Mouse (Mus musculus): ENCODE measurements at regions not wholly inside any gene's neighbourhood (a gene's known extent, or its start where the extent isn't known, plus 50 kb on each side); places are given as distances from the start of the nearest gene placed in this dataset.

GRCm38 (mm10) chr4:55716161-55716651, 183.9 kb upstream of the Klf4 start:
- Histone ChIP-seq H3K9ac (ENCODE audit: low read length) (no peak overlapping the region), H3K4me2 (ENCODE audit: low read depth) (no peak overlapping the region), H3K4me3 (ENCODE audit: low read depth, low read length) (no peak overlapping the region), H3K9me3 (ENCODE audit: control insufficient read depth, low read length) (no peaks in the 10 kb centered on the region), H3K36me3 (ENCODE audit: control insufficient read depth, insufficient read depth, low read length) (no peaks in the 10 kb centered on the region), H3K4me1 (ENCODE audit: control insufficient read depth, insufficient read depth, low read length) (no peaks in the 10 kb centered on the region), H3K27ac (ENCODE audit: low read depth, low read length) (no peak overlapping the region), H3K27me3 (ENCODE audit: control insufficient read depth, insufficient read depth, low read length) (no peaks in the 10 kb centered on the region)
- 83% methylated on average over 5 of the region's 5 CpGs for WGBS
- no peak for DNase-seq (ENCODE audit: low spot score)
- ATAC-seq (ENCODE audit: insufficient read depth, low FRiP score, low TSS enrichment), result no peak

DNA sequence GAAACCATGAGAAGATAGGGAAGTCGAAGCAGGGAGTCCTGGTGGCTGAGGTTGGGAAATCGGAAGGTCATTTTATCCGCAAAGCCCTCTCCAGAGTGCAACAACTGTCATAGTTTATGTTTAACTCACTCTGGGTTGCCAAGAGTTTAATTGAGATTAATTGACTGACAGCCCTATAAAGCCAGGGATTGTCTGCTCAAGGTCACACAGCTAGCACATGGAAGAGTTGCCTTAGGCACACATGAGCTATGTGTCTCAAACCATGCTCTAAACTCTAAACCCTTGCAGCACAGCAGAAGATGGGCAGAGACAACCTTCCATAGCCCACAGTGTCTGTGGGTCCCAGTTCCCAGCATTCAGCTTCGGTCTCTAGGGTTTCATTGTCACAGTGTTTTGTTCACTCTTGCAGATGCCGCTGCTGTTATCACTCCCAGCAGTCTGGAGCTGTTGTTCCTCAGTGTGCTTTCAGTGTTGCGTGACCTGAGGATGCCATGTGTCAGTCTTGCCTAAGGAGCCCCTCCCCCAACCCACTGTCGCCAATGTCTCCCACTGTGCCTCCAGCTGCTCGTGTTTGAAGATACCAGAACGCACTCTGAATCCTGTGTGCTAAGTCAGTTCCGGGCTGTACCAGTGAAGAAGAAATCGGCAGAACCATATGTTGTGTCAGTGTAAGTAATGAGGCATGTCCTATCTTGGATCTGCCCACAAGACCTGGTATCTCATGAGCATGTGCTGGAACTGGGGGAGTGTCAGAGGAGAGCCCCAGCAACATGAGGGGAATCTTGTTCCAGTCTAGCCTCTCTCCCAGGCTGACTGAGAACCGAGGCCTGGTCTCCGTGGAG, 179.5 kb upstream of the Klf4 start:
- no peaks in the 10 kb centered on the region for H3K9me3 ChIP-seq (ENCODE audit: control insufficient read depth, low read length)
- peak; percentile 16; the same call in 1 of the 2 replicates for ATAC-seq (ENCODE audit: insufficient read depth, low FRiP score, low TSS enrichment)
- WGBS, result 55% methylated on average over 13 of the region's 13 CpGs
- H3K4me1 ChIP-seq (ENCODE audit: control insufficient read depth, insufficient read depth, low read length), result no peaks in the 10 kb centered on the region
- DNase-seq (ENCODE audit: low spot score), result peak; percentile 28
- H3K9ac ChIP-seq (ENCODE audit: low read length), result no peak overlapping the region
- H3K27ac ChIP-seq (ENCODE audit: low read depth, low read length), result no peak overlapping the region
- H3K27me3 ChIP-seq (ENCODE audit: control insufficient read depth, insufficient read depth, low read length), result no peaks in the 10 kb centered on the region
- H3K4me2 ChIP-seq (ENCODE audit: low read depth), result no peak overlapping the region
- H3K36me3 ChIP-seq (ENCODE audit: control insufficient read depth, insufficient read depth, low read length), result no peaks in the 10 kb centered on the region
- H3K4me3 ChIP-seq (ENCODE audit: low read depth, low read length), result no peak overlapping the region

DNA sequence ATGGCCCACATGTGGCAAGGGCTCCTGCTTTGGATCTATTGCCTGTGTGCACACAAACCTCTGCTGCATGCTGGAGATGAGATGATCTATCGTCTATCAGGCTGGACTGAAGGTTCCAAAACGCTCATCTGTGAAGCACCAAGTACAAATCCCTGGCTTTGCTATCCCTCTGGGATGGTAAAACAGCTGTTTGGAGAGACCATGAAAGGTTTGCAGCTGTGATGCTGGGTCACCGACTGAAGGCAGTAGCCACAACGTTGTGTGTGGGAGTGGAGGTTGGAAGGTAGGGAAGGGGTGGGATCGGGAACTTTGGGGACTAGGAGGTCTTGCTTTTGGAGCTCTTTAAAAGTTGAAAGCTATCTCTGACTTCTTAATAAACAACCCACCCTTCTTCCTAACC, 178.2 kb upstream of the Klf4 start:
- ATAC-seq (ENCODE audit: insufficient read depth, low FRiP score, low TSS enrichment), result no peak
- DNase-seq (ENCODE audit: low spot score), result no peak
- Histone ChIP-seq H3K9me3 (ENCODE audit: control insufficient read depth, low read length) (no peaks in the 10 kb centered on the region), H3K4me2 (ENCODE audit: low read depth) (no peak overlapping the region), H3K27ac (ENCODE audit: low read depth, low read length) (no peak overlapping the region), H3K36me3 (ENCODE audit: control insufficient read depth, insufficient read depth, low read length) (no peaks in the 10 kb centered on the region), H3K27me3 (ENCODE audit: control insufficient read depth, insufficient read depth, low read length) (no peaks in the 10 kb centered on the region), H3K4me1 (ENCODE audit: control insufficient read depth, insufficient read depth, low read length) (no peaks in the 10 kb centered on the region), H3K4me3 (ENCODE audit: low read depth, low read length) (no peak overlapping the region), H3K9ac (ENCODE audit: low read length) (no peak overlapping the region)
- WGBS, result 86% methylated on average over 5 of the region's 5 CpGs

GRCm38 (mm10) chr4:55708808-55709207, 176.5 kb upstream of the Klf4 start:
- Histone ChIP-seq H3K9ac (ENCODE audit: low read length) (no peak overlapping the region), H3K9me3 (ENCODE audit: control insufficient read depth, low read length) (no peaks in the 10 kb centered on the region), H3K4me3 (ENCODE audit: low read depth, low read length) (no peak overlapping the region), H3K36me3 (ENCODE audit: control insufficient read depth, insufficient read depth, low read length) (no peaks in the 10 kb centered on the region), H3K27ac (ENCODE audit: low read depth, low read length) (no peak overlapping the region), H3K27me3 (ENCODE audit: control insufficient read depth, insufficient read depth, low read length) (no peaks in the 10 kb centered on the region), H3K4me2 (ENCODE audit: low read depth) (no peak overlapping the region), H3K4me1 (ENCODE audit: control insufficient read depth, insufficient read depth, low read length) (no peaks in the 10 kb centered on the region)
- no peak for DNase-seq (ENCODE audit: low spot score)
- WGBS, result 82% methylated on average over 2 of the region's 2 CpGs
- no peak for ATAC-seq (ENCODE audit: insufficient read depth, low FRiP score, low TSS enrichment)

DNA sequence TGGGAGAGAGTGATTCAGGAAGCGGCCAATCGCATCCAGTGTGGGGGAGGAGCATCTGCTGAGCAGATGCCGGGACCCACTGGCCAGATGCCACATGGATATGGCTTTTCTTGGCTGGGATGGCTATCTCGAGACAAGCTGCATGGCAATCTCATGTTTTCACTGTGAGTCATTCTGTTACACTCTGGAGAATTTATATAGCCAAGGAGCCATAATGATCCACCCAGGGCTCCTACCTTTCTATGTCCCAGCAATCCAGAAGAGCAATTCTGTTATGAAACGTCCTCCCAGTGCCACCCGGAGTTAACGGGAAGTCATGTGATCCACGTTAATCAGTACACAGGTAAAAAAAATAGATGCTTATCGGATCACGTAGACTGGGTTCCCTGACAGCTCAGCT, 175.7 kb upstream of the Klf4 start:
- ATAC-seq (ENCODE audit: insufficient read depth, low FRiP score, low TSS enrichment) (no peak), DNase-seq (ENCODE audit: low spot score) (no peak)
- H3K27ac ChIP-seq (ENCODE audit: low read depth, low read length), result no peak overlapping the region
- H3K9me3 ChIP-seq (ENCODE audit: control insufficient read depth, low read length), result no peaks in the 10 kb centered on the region
- no peaks in the 10 kb centered on the region for H3K27me3 ChIP-seq (ENCODE audit: control insufficient read depth, insufficient read depth, low read length)
- no peaks in the 10 kb centered on the region for H3K36me3 ChIP-seq (ENCODE audit: control insufficient read depth, insufficient read depth, low read length)
- 86% methylated on average over 10 of the region's 10 CpGs for WGBS
- no peaks in the 10 kb centered on the region for H3K4me1 ChIP-seq (ENCODE audit: control insufficient read depth, insufficient read depth, low read length)
- no peak overlapping the region for H3K9ac ChIP-seq (ENCODE audit: low read length)
- H3K4me3 ChIP-seq (ENCODE audit: low read depth, low read length), result no peak overlapping the region
- H3K4me2 ChIP-seq (ENCODE audit: low read depth), result no peak overlapping the region

- no peaks in the 10 kb centered on the region for H3K4me1 ChIP-seq (ENCODE audit: control insufficient read depth, insufficient read depth, low read length)
- H3K36me3 ChIP-seq (ENCODE audit: control insufficient read depth, insufficient read depth, low read length), result no peaks in the 10 kb centered on the region
- H3K9me3 ChIP-seq (ENCODE audit: control insufficient read depth, low read length), result no peaks in the 10 kb centered on the region
- H3K9ac ChIP-seq (ENCODE audit: low read length), result no peak overlapping the region
- no peaks in the 10 kb centered on the region for H3K27me3 ChIP-seq (ENCODE audit: control insufficient read depth, insufficient read depth, low read length)
- WGBS, result 84% methylated on average over 4 of the region's 4 CpGs
- no peak overlapping the region for H3K4me3 ChIP-seq (ENCODE audit: low read depth, low read length)
- no peak overlapping the region for H3K4me2 ChIP-seq (ENCODE audit: low read depth)
- DNase-seq (ENCODE audit: low spot score) (no peak), ATAC-seq (ENCODE audit: insufficient read depth, low FRiP score, low TSS enrichment) (no peak)
- H3K27ac ChIP-seq (ENCODE audit: low read depth, low read length), result no peak overlapping the region
Observed at GRCm38 (mm10) chr4:55704921-55705320, 172.7 kb upstream of the Klf4 start.

DNA sequence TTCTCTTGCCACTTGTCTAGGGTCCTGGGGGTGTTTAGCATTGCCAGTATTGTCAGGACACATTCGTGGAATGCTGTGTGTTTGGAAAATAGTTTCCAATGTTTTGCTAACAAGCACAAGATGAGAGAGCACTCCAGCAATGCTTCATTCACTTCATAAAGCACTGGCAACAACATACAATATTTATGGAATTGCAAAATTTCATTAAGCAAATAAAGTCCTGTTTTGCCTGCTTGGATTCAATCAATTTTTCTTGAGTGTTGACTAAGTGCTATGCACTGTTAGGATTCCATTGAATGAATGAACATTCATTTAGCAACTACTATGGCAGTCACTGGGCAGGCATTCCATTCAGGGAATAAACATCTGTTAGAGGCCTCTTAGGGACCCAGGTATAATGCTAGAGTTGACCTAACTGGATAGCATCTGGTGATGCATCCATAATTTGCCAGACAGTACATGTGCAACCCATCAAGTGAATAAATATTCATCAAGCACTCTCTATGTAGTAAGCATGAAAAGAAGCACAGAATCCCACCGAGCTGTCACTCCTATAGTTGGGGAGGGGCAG, 171.2 kb upstream of the Klf4 start:
- 86% methylated on average over 2 of the region's 2 CpGs for WGBS
- no peaks in the 10 kb centered on the region for H3K36me3 ChIP-seq (ENCODE audit: control insufficient read depth, insufficient read depth, low read length)
- H3K27ac ChIP-seq (ENCODE audit: low read depth, low read length), result no peak overlapping the region
- no peak for DNase-seq (ENCODE audit: low spot score)
- no peak overlapping the region for H3K4me3 ChIP-seq (ENCODE audit: low read depth, low read length)
- no peaks in the 10 kb centered on the region for H3K9me3 ChIP-seq (ENCODE audit: control insufficient read depth, low read length)
- no peak overlapping the region for H3K9ac ChIP-seq (ENCODE audit: low read length)
- H3K4me2 ChIP-seq (ENCODE audit: low read depth), result no peak overlapping the region
- no peaks in the 10 kb centered on the region for H3K27me3 ChIP-seq (ENCODE audit: control insufficient read depth, insufficient read depth, low read length)
- no peak for ATAC-seq (ENCODE audit: insufficient read depth, low FRiP score, low TSS enrichment)
- H3K4me1 ChIP-seq (ENCODE audit: control insufficient read depth, insufficient read depth, low read length), result no peaks in the 10 kb centered on the region

DNA sequence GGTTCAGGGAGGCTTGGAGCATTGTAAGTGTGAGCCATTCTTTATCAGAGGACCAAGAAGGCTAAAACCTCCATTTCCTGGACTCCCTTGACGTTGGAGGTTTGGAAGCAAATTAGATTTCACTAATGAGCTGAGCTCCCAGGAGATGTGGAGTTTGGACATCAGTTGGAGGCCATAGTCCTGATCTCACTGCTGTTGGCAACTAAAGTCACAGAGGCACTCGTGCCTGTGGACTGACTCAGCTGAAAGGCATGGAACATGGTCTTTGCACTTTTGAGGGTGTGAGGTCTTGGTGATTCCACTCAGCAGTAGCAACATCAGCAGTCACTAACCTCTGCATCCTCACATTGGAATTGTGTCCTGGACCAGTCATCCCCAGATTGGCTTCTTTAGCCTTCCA, 169.1 kb upstream of the Klf4 start:
- no peak for ATAC-seq (ENCODE audit: insufficient read depth, low FRiP score, low TSS enrichment)
- H3K4me2 ChIP-seq (ENCODE audit: low read depth), result no peak overlapping the region
- no peaks in the 10 kb centered on the region for H3K36me3 ChIP-seq (ENCODE audit: control insufficient read depth, insufficient read depth, low read length)
- no peak overlapping the region for H3K9ac ChIP-seq (ENCODE audit: low read length)
- DNase-seq (ENCODE audit: low spot score), result no peak
- no peak overlapping the region for H3K4me3 ChIP-seq (ENCODE audit: low read depth, low read length)
- no peaks in the 10 kb centered on the region for H3K4me1 ChIP-seq (ENCODE audit: control insufficient read depth, insufficient read depth, low read length)
- no peaks in the 10 kb centered on the region for H3K9me3 ChIP-seq (ENCODE audit: control insufficient read depth, low read length)
- WGBS, result 87% methylated on average over 2 of the region's 2 CpGs
- H3K27ac ChIP-seq (ENCODE audit: low read depth, low read length), result no peak overlapping the region
- no peaks in the 10 kb centered on the region for H3K27me3 ChIP-seq (ENCODE audit: control insufficient read depth, insufficient read depth, low read length)

DNA sequence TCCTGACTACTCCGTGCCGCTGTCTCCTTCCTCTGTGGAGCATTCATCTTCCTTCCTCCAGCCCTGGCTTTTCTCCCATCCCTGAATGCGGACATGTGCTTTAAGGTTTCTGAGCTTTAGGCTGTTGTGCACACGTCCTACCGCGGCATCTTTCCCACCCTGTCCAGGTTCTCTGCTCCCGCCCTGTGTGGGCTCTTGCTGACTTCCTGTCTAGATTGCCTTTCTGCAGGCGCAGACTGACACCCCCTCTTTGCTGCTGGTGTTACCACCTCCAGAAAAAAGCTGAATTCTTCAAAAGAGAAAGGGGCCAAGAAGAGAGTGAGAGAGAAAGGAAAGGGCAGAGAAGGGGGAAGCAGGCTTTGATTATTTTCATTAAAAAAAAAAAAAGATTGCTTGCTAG, 167.7 kb upstream of the Klf4 start:
- no peak overlapping the region for H3K4me3 ChIP-seq (ENCODE audit: low read depth, low read length)
- H3K4me2 ChIP-seq (ENCODE audit: low read depth), result no peak overlapping the region
- no peak overlapping the region for H3K27ac ChIP-seq (ENCODE audit: low read depth, low read length)
- DNase-seq (ENCODE audit: low spot score) (no peak), ATAC-seq (ENCODE audit: insufficient read depth, low FRiP score, low TSS enrichment) (no peak)
- H3K36me3 ChIP-seq (ENCODE audit: control insufficient read depth, insufficient read depth, low read length), result no peaks in the 10 kb centered on the region
- H3K4me1 ChIP-seq (ENCODE audit: control insufficient read depth, insufficient read depth, low read length), result no peaks in the 10 kb centered on the region
- H3K9ac ChIP-seq (ENCODE audit: low read length), result no peak overlapping the region
- no peaks in the 10 kb centered on the region for H3K9me3 ChIP-seq (ENCODE audit: control insufficient read depth, low read length)
- whole genome bisulfite sequencing, result 80% methylated on average over 8 of the region's 8 CpGs
- no peaks in the 10 kb centered on the region for H3K27me3 ChIP-seq (ENCODE audit: control insufficient read depth, insufficient read depth, low read length)

Measured in neural tube, embryonic 11.5 days (tissue).